Mouse (Mus musculus): ENCODE data around the gene Akap6.

Gene Akap6

DNA sequence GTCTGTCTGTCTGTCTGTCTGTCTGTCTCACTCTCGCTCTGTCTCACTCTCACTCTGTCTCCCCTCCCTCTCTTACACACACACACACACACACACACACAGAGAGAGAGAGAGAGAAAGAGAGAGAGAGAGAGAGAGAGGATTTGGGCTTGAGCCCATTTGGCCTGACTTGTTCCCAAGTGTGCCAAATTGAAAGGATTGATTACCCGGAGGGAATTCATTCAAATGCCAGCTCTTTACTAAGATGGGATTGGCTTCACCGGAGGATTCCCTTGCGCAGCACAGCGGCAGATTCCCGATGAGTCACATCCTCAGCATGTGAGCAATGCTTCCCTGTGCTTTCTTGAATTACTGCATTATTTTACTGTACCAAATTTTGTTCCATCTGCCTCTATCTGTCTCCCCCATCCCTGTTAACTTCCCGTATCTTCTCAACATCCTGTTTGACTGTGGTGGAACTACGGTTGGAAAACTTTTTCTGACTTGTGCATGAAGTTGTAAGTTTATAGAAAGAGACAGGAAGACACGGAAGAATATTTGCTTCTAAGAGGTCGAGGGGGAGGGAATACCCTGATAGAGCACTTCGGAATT, 447.4 kb downstream of the Akap6 start:
- DNase-seq (ENCODE audit: low spot score in 2 of 2) = no peak

DNA sequence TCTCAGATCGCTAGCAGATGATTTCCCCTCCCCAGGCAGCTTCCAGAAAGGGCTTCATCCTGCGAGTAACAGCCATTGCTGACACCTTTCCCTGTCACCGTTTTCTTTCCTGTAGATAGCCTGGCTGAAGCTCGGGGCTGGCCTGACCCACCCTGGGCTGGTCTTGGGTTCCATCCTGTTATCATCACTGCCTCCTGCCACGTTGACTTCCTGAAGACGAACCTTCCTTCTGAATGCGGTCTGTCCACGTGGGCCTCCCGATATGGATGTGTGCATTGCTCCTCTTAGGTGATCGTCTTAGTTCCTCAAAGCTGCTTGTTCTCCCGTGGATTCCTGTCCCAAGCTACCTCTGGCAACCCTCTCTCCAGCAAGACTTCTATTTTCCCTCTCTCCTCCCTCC, 448.5 kb downstream of the Akap6 start:
- no peak for DNase-seq (ENCODE audit: low spot score in 2 of 2)

GRCm38 (mm10) chr12:53168189-53169003, 469.2 kb downstream of the Akap6 start:
- DNase-seq (ENCODE audit: low spot score in 2 of 2) = no peak

- DNase-seq (ENCODE audit: low spot score in 2 of 2) = no peak
Measured at GRCm38 (mm10) chr12:53191435-53191834, 492.3 kb downstream of the Akap6 start.

GRCm38 (mm10) chr12:53193664-53194063, 494.5 kb downstream of the Akap6 start:
- no peak for DNase-seq (ENCODE audit: low spot score in 2 of 2)

Data from spleen, postnatal 14 days (tissue).